Mouse (Mus musculus) heart, embryonic 11.5 days (tissue): ENCODE measurements around the gene Fto. TPM values are rescaled to one million over a fixed set of nuclear protein-coding genes. Genes with fewer than 3 reads are reported as not detected.

Source experiments
- ATAC-seq: fragments of 200-750 bp; cut with Nextera tagmentation; replicated peaks from 2 replicates; pipeline ENCODE4 v1.8.0; 2017; ENCODE audit warnings: moderate library complexity; ENCODE audit not compliant: insufficient number of reproducible peaks, low FRiP score, low TSS enrichment
- H3K27ac ChIP-seq: fragments of 300-500 bp; sonication (generic); 2 replicates; pipeline ENCODE4 v1.5.1; 2014; ENCODE audit warnings: mild to moderate bottlenecking, low read depth, low read length
- H3K27me3 ChIP-seq: fragments of 300-500 bp; sonication (generic); 2 replicates; pipeline ENCODE4 v1.6.1; 2014; ENCODE audit warnings: mild to moderate bottlenecking, low read length, mixed read lengths; ENCODE audit not compliant: control insufficient read depth, insufficient read depth
- H3K36me3 ChIP-seq: fragments of 300-500 bp; sonication (generic); 2 replicates; pipeline ENCODE4 v1.6.1; 2014; ENCODE audit warnings: mild to moderate bottlenecking, low read length, moderate library complexity, mixed read lengths; ENCODE audit not compliant: control insufficient read depth, insufficient read depth
- H3K4me1 ChIP-seq: fragments of 300-500 bp; sonication (generic); 2 replicates; pipeline ENCODE4 v1.6.1; 2014; ENCODE audit warnings: low read length; ENCODE audit not compliant: control insufficient read depth, insufficient read depth
- H3K4me2 ChIP-seq: fragments of 300-500 bp; sonication (generic); 2 replicates; pipeline ENCODE4 v1.6.1; 2014; ENCODE audit warnings: mild to moderate bottlenecking, moderate library complexity
- H3K4me3 ChIP-seq: fragments of 300-500 bp; sonication (generic); 2 replicates; pipeline ENCODE4 v1.5.1; 2014; ENCODE audit warnings: low read depth, low read length
- H3K9ac ChIP-seq: fragments of 300-500 bp; sonication (generic); 2 replicates; pipeline ENCODE4 v1.6.1; 2014; ENCODE audit warnings: mild to moderate bottlenecking, low read depth, low read length, moderate library complexity
- H3K9me3 ChIP-seq: fragments of 300-500 bp; sonication (generic); replicated peaks from 2 replicates; pipeline ENCODE4 v1.6.1; 2016; ENCODE audit warnings: low read length; ENCODE audit not compliant: control insufficient read depth
- WGBS: fragments of 180-500 bp; shearing (Covaris S2); extraction: QIAGEN DNeasy Blood & Tissue Kit; methylation state at CpG from one replicate; pipeline ENCODE4 v1.1.7; 2014; ENCODE audit not compliant: insufficient replicate concordance; 5-methylcytosine and 5-hydroxymethylcytosine counted together
- polyA plus RNA-seq: library from polyadenylated mRNA; unstranded; fragments of >200 nt; fragmentation: Nextera tagmentation; extraction: Ambion mirVana; gene quantifications from 2 replicates; pipeline ENCODE4 v1.2.1, GENCODE M21; 2014

The Fto gene
- polyA plus RNA-seq, 1 experiment from 2014 or later: 70.1 TPM

GRCm38 (mm10) chr8:91569874-91570273 is 256.5 kb downstream of the Fto start:
- Histone ChIP-seq H3K4me1 (peaks cover 54% of the 10 kb centered on the region), H3K4me2 (peak overlapping the region; percentile 43), H3K9me3 (no peaks in the 10 kb centered on the region), H3K27me3 (no peaks in the 10 kb centered on the region), H3K27ac (peak overlapping the region; percentile 42; the same call in 1 of the 2 replicates), H3K36me3 (no peaks in the 10 kb centered on the region), H3K9ac (peak overlapping the region; percentile 13; the same call in 1 of the 2 replicates), H3K4me3 (no peak overlapping the region)
- WGBS: 16% methylated on average over 11 of the region's 11 CpGs
- no peak for ATAC-seq

- no peaks in the 10 kb centered on the region for H3K9me3 ChIP-seq
- WGBS: 73% methylated on average over 7 of the region's 7 CpGs
Observed at GRCm38 (mm10) chr8:91570809-91571208, 257.5 kb downstream of the Fto start.

GRCm38 (mm10) chr8:91571978-91572377 is 258.7 kb downstream of the Fto start:
- Histone ChIP-seq H3K9me3 (no peaks in the 10 kb centered on the region), H3K4me1 (peaks cover 49% of the 10 kb centered on the region), H3K4me3 (no peak overlapping the region), H3K27ac (no peak overlapping the region), H3K36me3 (no peaks in the 10 kb centered on the region), H3K27me3 (no peaks in the 10 kb centered on the region), H3K4me2 (no peak overlapping the region), H3K9ac (no peak overlapping the region)
- no peak for ATAC-seq
- WGBS: 49% methylated on average over 4 of the region's 4 CpGs

More at GRCm38 (mm10) chr8:91570809-91571208, 257.5 kb downstream of the Fto start:
- Histone ChIP-seq H3K4me2 (no peak overlapping the region), H3K4me1 (peaks cover 46% of the 10 kb centered on the region), H3K27me3 (no peaks in the 10 kb centered on the region), H3K4me3 (no peak overlapping the region), H3K27ac (no peak overlapping the region), H3K36me3 (no peaks in the 10 kb centered on the region), H3K9ac (no peak overlapping the region)
- no peak for ATAC-seq

- Histone ChIP-seq H3K9me3 (no peaks in the 10 kb centered on the region), H3K4me3 (no peak overlapping the region), H3K9ac (no peak overlapping the region), H3K36me3 (no peaks in the 10 kb centered on the region), H3K4me1 (peaks cover 45% of the 10 kb centered on the region), H3K4me2 (peak overlapping the region; percentile 17; the same call in 1 of the 2 replicates), H3K27me3 (no peaks in the 10 kb centered on the region), H3K27ac (no peak overlapping the region)
- no peak for ATAC-seq
- WGBS: 25% methylated on average over 4 of the region's 4 CpGs
Observed at GRCm38 (mm10) chr8:91572630-91573029, 259.3 kb downstream of the Fto start.

- WGBS: 49% methylated on average over 3 of the region's 3 CpGs
- Histone ChIP-seq H3K27me3 (no peaks in the 10 kb centered on the region), H3K4me1 (peaks cover 30% of the 10 kb centered on the region)
Observed at GRCm38 (mm10) chr8:91575576-91575975, 262.3 kb downstream of the Fto start.

GRCm38 (mm10) chr8:91576086-91576917 is 263.0 kb downstream of the Fto start:
- H3K9me3 ChIP-seq: no peaks in the 10 kb centered on the region
- no peak overlapping the region for H3K27ac ChIP-seq
- no peak overlapping the region for H3K4me3 ChIP-seq
- H3K4me2 ChIP-seq: 0 out of 2 replicates have a peak overlapping the region, but pooled peaks have one; percentile 9
- WGBS: 28% methylated on average over 17 of the region's 17 CpGs
- no peak overlapping the region for H3K9ac ChIP-seq
- no peaks in the 10 kb centered on the region for H3K36me3 ChIP-seq
- peaks cover 24% of the 10 kb centered on the region for H3K4me1 ChIP-seq
- H3K27me3 ChIP-seq: no peaks in the 10 kb centered on the region
- ATAC-seq: no peak

More at GRCm38 (mm10) chr8:91575576-91575975, 262.3 kb downstream of the Fto start:
- H3K4me2 ChIP-seq: no peak overlapping the region
- H3K9me3 ChIP-seq: no peaks in the 10 kb centered on the region
- no peaks in the 10 kb centered on the region for H3K36me3 ChIP-seq
- no peak for ATAC-seq
- no peak overlapping the region for H3K27ac ChIP-seq
- no peak overlapping the region for H3K9ac ChIP-seq
- no peak overlapping the region for H3K4me3 ChIP-seq

- Histone ChIP-seq H3K36me3 (no peaks in the 10 kb centered on the region), H3K4me2 (0 out of 2 replicates have a peak overlapping the region, but pooled peaks have one; percentile 9), H3K4me1 (peaks cover 23% of the 10 kb centered on the region), H3K27ac (no peak overlapping the region), H3K4me3 (no peak overlapping the region), H3K9ac (no peak overlapping the region), H3K27me3 (no peaks in the 10 kb centered on the region), H3K9me3 (no peaks in the 10 kb centered on the region)
- WGBS: 47% methylated on average over 6 of the region's 6 CpGs
- no peak for ATAC-seq
Observed at GRCm38 (mm10) chr8:91576918-91577241, 263.6 kb downstream of the Fto start.

- H3K27ac ChIP-seq: no peak overlapping the region
- H3K4me3 ChIP-seq: no peak overlapping the region
- H3K27me3 ChIP-seq: no peaks in the 10 kb centered on the region
- H3K4me2 ChIP-seq: no peak overlapping the region
- H3K9me3 ChIP-seq: no peaks in the 10 kb centered on the region
- H3K36me3 ChIP-seq: no peaks in the 10 kb centered on the region
- H3K9ac ChIP-seq: no peak overlapping the region
- ATAC-seq: no peak
- WGBS: 84% methylated on average over 3 of the region's 3 CpGs
- peaks cover 16% of the 10 kb centered on the region for H3K4me1 ChIP-seq
Observed at GRCm38 (mm10) chr8:91577605-91578004, 264.3 kb downstream of the Fto start.
